Mouse (Mus musculus): ENCODE measurements at regions not wholly inside any gene's neighbourhood (a gene's known extent, or its start where the extent isn't known, plus 50 kb on each side); places are given as distances from the start of the nearest gene placed in this dataset.
A peak's percentile ranks its signal among the peaks of the same experiment; 100 is the strongest.
"Not testable (repeated sequence)": the region's sequence is repeated elsewhere in the genome, so short reads cannot be mapped to it uniquely, and the experiment has no call there.

DNA sequence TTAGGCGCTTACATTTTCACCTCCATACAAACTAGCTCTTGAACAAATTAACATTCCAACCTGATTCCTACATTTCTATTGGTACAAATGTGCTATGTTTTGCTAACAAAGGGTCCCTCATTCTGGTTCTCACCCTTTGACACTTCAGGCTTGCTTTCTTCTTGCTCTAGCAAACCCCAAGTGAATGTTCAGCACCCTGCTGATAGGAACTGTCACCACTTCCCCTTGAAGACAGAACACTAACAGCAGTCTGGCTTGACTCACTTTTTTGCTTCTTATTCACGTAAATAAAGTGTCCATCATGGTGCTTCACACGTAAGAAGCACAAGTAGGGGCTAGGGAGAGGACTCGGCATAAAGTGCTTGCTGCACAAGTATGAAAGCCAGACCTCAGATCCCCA is 180.0 kb upstream of the Rgma start:
- DNase-seq (ENCODE audit: low spot score) = peak; percentile 1

DNA sequence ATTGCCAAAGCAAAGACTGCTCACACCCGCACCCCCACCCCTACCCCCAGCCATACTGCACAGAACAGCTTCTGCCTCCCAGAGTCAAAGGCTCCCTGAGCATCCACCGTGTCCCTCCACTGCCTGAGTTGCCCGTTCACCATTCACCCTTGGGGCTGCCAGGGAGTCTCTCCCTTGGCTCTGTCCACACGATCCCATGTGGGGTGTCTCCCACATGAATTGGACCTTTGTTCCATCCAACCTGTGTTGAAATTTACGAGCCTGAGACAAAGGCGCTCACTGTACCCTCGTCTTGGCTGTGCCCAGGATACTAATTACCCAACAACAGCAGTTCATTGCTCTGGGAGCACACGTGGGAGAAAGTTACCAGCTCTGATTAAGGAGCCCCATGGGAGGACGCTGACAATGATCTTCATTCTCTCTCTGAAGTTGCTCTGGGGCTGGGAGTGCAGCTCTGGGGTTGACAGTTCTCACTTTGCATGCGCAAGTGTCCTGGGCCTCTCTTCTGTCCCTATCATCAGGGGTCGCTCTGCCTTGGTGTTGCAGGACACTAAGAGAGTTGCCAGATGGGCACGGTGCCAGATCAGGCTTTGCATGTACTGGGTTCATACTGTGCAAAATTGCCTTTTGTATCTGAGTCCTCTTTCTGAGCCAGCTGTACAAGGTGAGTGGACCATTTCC is 178.3 kb upstream of the Rgma start:
- peak; percentile 63 for DNase-seq (ENCODE audit: low spot score)

DNA sequence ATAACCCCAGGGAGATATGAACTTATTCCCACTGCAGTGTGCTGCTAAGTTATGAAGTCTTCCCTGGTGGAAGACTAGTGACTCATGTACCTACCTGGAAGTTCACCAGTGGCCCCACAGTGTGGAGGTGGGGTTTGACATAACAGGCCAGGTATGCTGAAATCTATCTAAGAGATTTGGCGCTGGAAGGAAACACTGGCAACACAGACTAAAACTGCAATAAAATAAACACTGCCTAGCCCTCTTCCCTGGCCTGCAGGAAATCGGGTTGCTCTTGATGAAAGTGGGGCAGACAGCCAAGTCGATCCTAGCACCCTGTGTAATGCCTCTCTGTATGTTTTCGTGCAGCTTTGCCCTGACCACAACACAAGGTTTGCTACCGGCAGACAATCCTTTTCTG is 177.2 kb upstream of the Rgma start:
- DNase-seq (ENCODE audit: low spot score) = peak; percentile 4

- DNase-seq (ENCODE audit: low spot score) = peak; percentile 4
Measured at GRCm38 (mm10) chr7:73199967-73200366, 175.3 kb upstream of the Rgma start.

DNA sequence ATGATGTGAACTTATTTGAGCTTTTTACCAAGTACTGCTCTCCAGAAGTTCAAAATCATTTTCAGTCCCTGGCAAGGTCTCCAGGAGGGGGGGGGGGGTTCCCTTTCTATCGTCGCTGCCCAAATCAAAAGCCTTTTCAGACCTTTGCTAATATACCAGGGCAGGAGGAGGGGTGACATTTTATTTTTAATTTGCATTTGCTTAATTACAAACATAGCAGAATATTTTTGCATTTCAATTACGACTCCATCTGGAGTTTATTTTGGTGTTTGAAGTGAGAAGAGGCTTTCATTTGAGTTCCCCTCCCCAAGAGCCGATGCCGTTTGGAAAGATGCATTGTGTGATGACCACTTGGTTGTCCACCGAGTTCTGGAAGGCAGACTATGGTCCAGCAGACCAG is 174.0 kb upstream of the Rgma start:
- no peak for DNase-seq (ENCODE audit: low spot score)

DNA sequence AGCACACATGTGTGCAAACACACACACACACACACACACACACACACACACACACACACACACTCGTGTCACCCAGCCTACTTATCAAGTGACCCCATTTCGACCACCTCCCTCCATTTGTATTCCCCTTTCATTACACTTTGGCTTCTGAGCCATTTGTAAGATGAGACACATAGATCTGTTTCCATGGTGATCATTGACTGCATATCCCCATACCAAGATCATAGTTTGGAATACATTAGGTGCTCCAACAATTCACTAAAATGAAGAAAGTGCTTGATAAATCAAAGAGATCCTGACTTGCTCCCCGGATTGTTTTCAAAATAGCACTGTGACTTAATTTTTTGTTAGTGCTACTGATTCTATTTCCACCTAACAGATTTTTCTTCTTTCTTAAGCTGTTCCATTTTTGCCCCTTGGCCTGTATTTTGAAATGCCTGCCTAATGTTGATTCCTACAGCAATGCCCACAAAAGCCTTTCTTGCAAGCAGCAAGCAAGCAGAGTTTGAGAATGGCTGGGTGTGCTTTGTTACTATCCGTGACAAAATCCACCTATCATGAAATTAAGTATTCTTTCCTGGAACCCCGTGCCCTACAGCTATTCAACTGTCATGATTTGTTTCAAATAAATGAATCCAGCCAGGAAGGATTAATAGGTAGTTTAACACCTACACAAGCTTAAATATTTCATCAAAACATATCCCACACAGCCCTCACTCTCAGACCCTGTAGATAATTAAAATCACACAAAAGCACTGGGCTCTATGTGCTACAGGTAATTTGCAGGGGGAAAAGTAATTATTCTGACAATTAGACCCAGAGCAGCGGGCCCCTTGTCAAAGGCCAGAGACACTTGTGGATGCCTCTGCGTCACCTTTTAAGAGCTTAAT is 168.1 kb upstream of the Rgma start:
- no peak for DNase-seq (ENCODE audit: low spot score)

- DNase-seq (ENCODE audit: low spot score) = no peak
Measured at GRCm38 (mm10) chr7:73208479-73208816, 166.9 kb upstream of the Rgma start.

- peak; percentile 26 for DNase-seq (ENCODE audit: low spot score)
Measured at GRCm38 (mm10) chr7:73208817-73209602, 166.3 kb upstream of the Rgma start.

DNA sequence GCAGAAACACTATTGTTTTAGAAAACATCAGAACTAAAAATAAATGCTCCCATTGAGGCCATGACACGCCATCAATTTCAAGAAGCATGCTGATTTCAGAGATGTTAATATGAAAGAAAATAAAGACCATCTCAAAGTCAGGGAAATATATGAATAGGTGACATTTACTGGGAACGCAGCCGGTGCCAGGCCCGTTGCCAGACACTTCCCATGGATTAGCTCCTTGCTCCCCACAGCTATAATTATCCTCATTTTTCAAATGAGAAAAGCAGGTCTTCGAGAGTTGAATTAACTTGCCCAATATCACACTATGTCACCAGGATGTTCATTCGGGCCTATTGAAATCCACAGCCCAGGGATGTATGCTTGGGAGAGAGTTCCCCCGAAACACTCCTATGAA is 165.2 kb upstream of the Rgma start:
- DNase-seq (ENCODE audit: low spot score) = no peak

DNA sequence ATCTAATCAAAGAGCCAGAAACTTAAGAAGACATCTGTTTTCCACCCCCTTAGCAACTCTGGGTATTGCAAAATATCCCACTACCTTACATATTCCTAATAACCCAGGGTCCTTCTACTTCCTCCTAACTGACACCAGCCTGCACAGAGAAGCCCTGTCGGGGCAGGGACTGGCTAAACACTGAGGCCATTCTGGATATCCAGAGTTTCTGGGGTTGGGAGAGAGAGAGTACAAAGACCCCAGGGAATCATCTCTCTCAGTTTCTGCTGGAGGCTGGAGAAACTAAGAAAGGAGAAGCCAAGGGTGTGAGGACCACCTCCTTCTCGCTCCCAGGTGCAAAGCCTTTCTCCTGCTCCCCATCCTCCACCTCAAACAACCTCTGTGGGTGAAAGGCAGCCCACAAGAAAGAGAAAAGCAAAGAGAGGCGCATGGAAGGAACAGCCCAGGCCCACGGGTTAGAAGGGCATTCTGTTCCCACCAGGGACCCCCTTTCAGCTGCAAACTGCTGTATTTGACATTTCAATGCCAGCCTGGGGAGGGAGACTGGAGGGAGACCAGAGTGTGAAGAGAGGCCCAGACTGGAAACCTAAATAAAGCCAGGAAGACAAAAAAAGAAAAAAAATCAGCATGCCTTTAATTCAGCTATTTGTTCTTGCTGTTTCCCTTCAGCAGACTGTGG is 152.9 kb upstream of the Rgma start:
- no peak for DNase-seq (ENCODE audit: low spot score)

DNA sequence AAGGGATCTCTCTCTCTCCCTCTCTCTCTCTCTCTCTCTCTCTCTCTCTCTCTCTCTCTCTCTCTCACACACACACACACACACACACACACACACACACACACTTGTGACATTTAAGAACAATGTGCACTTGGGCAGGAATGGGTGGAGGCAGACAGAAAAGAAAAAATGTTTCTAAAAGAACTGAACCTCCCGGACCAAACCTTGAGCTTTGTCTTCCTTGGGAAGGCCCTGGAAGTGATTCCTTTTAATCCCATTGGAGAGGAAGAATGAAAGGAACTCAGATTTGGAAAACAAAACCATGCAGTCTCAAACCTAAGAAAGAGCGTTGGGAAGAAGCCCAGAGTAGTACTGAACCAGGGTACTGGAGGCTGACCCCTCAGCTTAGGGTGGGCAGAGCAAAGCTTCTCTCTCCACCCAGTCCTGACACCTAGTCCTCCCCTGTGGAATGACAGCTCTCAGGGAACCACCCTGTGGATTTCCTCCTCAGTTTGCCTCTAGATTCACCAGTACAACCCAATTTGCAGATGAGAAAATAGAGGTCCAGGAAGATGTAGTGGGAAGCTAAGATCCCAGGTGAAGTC is 152.3 kb upstream of the Rgma start:
- no peak for DNase-seq (ENCODE audit: low spot score)

DNA sequence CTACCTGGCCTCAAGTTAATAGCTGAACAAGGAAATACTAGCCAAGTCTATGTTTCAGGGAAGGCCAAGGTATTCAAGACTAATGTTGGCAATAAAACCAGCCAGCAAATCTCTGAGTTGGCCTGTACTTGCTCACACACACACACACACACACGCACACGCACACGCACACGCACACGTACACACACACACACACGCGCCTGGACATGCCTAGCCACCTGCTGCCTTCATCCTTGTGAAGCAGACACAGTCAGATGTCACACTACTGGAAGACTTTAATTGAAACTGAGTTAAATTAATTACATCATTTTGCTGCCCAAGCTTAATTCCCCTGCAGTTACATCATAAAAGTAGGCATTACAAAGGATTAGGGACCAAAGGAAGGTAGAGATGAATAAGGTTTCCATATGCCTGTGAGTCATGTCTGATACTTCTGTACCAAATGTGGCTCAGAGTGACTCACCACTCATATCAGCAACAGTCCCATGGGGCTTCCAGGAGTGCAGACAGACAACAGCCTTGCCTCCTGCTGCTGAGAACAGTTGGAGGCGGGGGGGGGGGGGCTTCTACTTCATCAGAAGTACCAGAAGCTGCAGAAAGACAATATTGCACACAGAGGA is 141.7 kb upstream of the Rgma start:
- DNase-seq (ENCODE audit: low spot score) = no peak

GRCm38 (mm10) chr7:73238486-73238885 is 136.8 kb upstream of the Rgma start:
- no peak for DNase-seq (ENCODE audit: low spot score)

DNA sequence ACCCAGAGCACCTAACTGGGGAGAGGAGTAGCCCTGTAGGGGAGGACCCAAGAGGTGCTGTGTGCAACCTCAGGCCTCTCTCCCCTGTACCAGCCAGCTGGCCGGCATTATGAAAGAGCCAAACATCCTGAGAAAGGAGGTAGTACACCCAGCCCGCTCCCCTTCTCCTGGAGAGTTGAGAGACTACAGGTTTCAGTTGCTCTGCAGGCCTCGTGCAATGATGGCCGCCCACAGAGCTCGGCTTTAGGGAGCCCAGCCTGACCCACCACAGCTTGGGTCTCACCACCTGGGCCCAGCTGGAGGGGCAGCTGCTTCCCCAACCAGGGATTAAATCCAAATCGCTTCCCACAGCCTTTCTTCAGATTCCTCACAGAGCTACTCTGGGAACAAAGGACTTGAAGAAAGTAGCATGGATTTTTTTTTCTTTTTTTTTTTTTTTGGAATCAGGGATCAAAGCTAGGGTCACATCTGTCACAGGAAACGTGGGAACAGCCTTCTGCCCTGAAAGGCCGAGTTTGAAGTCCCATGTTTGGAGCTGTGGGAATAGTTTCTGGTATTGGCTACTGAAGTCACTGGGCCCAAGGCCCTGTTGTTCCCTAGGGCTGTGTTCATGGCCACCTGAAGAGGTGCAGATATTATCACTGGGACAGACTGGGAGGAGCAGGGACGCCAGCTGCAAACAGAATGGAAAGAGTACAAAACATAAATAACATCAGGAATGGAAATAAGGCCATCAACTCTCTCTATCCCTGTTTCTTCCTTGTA is 131.5 kb upstream of the Rgma start:
- no peak for DNase-seq (ENCODE audit: low spot score)

DNA sequence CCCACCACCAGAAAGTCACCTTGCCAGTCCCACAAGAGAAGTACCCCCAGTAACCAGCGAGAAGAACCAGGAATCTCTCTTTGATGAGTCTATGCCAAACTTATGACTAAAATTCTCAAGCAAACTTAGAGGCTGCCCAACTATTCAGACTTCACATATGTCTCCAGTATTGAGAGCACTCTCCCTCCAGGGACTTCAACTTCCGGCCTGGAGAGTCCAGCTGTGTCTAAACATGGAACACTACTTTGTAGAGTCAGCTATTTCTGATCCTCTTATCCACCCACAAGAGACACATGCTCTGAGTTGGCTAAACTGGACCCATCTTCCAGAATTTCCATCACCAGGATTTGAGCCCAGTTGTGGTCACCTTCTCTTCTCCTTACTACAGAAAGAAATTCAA is 129.9 kb upstream of the Rgma start:
- no peak for DNase-seq (ENCODE audit: low spot score)

DNA sequence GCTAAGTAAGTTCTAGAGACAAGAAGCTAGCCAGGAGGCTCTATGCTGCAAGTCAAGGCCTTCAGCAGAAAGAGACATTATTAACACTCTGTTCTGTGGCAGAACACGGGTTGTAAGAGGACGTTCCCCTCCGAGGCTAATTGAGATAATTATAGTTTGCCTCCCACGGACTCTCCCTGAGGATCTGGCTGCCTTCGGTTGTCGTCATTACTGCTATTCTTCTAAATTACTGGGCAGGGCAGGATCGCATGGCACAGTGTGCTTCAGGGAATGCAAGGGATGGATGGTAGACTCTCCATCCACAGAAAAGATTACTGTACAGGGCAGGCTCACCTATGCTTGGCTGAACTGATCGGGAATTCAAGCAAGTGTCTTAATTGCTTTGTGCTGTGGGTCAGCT is 124.7 kb upstream of the Rgma start:
- no peak for DNase-seq (ENCODE audit: low spot score)

DNA sequence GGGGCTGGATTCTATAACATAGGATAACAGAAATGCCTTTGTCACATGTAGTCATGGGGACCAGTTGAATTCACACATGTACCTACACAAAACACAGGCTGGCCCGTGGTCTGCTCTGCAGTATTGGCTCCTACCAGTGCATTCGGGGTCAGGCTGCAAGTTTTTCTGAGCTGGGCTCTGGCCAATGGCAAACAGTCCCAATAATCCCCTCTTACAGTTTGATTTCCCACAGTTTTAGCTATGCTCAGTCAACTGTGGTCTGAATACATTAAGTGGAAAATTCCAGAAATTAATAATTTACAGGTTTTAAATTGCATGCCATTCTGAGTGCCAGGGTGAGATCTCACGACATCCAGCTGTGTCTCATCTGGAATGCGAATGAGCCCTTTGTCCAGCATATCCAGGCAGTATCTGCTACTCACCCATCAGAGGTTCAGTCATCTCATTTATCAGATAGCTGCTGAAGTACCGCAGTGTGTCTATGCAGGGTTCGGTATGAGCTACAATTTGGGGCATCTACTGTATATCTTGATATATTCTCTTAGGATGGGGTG is 124.0 kb upstream of the Rgma start:
- DNase-seq (ENCODE audit: low spot score) = no peak

GRCm38 (mm10) chr7:73254972-73255371 is 120.3 kb upstream of the Rgma start:
- not testable (repeated sequence) for DNase-seq (ENCODE audit: low spot score)

DNA sequence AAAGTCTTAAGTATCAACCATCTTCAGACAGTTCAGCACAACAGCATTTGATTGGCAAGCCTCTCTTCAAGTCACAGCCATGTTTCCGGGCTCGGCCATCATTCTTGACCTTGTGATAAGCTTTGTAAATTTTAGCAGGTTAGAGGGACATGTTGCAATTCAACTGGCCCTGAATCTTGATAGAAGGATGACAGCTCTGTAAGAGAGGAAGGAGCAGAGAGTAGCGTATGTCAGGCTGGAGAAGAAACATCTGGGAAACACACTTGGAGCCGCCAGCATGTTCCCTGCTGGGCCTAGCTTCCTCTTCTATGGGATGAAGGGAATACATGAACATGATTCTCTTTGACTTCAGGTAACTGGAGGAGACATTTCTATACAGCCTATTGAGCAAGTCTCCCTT is 115.2 kb upstream of the Rgma start:
- DNase-seq (ENCODE audit: low spot score) = no peak

GRCm38 (mm10) chr7:73261750-73262149 is 113.6 kb upstream of the Rgma start:
- DNase-seq (ENCODE audit: low spot score) = no peak
